Mouse (Mus musculus): ENCODE measurements around the gene Prr5. TPM values are rescaled to one million over a fixed set of nuclear protein-coding genes. Genes with fewer than 3 reads are reported as not detected.
A peak's percentile ranks its signal among the peaks of the same experiment; 100 is the strongest.

Gene Prr5
- polyA plus RNA-seq (2015; fragmentation: Nextera tagmentation; extraction: Ambion mirVana): 4.3 and 5.5 TPM in 2 replicates

GRCm38 (mm10) chr15:84668938-84669747, at the start of gene Prr5:
Gene Prr5 (plus strand): TSS chr15:84669620.
- DNase-seq: no peak
- 65% methylated on average over 14 of the region's 14 CpGs for WGBS (ENCODE audit: insufficient replicate concordance)

DNA sequence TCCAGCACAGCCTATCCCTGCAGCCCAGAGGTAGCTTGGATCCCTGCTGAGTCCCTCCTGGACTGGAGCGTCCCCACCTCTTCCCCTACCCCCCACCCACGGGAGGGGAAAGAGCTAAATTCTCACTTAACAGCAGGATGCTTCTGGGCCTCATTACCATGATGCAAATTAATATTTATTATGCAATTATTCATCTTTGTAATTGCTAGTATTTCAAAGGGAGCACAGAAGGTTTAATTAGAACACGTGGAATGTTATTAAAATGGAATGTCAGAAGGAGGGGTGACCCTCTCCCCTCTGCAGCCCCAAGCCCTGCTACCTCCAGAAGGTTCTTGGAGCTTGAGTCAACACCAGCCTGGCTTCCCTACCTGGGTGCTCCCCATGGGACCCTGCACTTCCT, 49.4 kb upstream of the Prr5 start:
- Histone ChIP-seq H3K27me3 (ENCODE audit: insufficient read depth, low read length) (no peaks in the 10 kb centered on the region), H3K36me3 (replicated peaks; ENCODE audit: insufficient read depth, low read length) (no peaks in the 10 kb centered on the region), H3K4me3 (ENCODE audit: low read depth, low read length) (no peak overlapping the region), H3K4me1 (ENCODE audit: insufficient read depth) (no peaks in the 10 kb centered on the region), H3K9ac (replicated peaks) (no peak overlapping the region), H3K4me2 (ENCODE audit: low read depth, low read length) (no peak overlapping the region), H3K9me3 (ENCODE audit: low read length) (no peaks in the 10 kb centered on the region), H3K27ac (ENCODE audit: low read depth) (no peak overlapping the region)
- DNase-seq (no peak), ATAC-seq (no peak)
- TF ChIP-seq CTCF (IDR thresholded peaks at IDR 0.05; ENCODE audit: low read depth): no peak
- TF ChIP-seq EP300 (IDR thresholded peaks at IDR 0.05; ENCODE audit: low read depth): no peak
- 73% methylated on average over 3 of the region's 3 CpGs for WGBS (ENCODE audit: insufficient replicate concordance)

More at GRCm38 (mm10) chr15:84668938-84669747, at the start of gene Prr5:
- Histone ChIP-seq H3K9me3 (ENCODE audit: low read length) (no peaks in the 10 kb centered on the region), H3K36me3 (replicated peaks; ENCODE audit: insufficient read depth, low read length) (no peaks in the 10 kb centered on the region), H3K4me2 (ENCODE audit: low read depth, low read length) (no peak within 1 kb of the TSS), H3K4me3 (ENCODE audit: low read depth, low read length) (no peak within 1 kb of the TSS), H3K4me1 (ENCODE audit: insufficient read depth) (no peaks in the 10 kb centered on the region), H3K27ac (ENCODE audit: low read depth) (no peak within 1 kb of the TSS), H3K27me3 (ENCODE audit: insufficient read depth, low read length) (0 out of 2 replicates have a peak, but pooled peaks cover under 1% of the 10 kb centered on the region), H3K9ac (replicated peaks) (no peak within 1 kb of the TSS)
- no peak for ATAC-seq
- TF ChIP-seq CTCF (IDR thresholded peaks at IDR 0.05; ENCODE audit: low read depth): no peak
- TF ChIP-seq EP300 (IDR thresholded peaks at IDR 0.05; ENCODE audit: low read depth): no peak

DNA sequence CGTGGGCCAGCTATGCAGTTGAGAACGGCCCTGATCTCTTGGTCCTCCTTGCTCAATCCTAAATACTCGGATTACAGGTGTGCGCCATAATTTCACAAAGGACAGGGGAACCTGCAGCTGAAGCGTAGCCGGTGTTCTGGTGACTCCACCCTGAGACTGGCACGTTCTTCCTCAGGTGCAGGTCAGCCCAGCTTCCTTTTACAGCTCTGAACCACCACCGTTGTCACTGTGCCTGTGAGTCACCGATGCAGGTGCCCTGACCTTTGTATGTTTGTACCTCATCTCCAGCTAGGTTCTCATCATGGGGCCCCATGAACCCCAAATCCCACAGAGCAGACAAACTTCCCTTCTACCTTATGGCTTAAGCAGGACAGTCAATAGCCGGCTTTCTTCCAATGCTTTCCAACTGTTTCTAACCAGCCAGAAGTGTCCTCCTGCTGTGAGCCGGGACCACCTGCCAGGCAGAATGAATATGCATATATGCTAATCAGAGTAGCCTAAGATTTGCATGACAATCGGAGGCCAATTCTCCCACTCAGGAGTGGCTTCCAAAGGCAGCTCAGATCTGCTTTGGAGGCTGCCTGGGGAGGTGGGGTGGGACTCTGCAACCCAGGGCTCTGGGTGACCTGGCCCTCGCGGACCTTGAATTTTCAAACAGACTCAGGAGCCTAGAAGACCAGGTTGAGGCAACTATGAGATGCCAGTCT, 47.5 kb upstream of the Prr5 start:
- TF ChIP-seq CTCF (IDR thresholded peaks at IDR 0.05; ENCODE audit: low read depth): no peak
- no peak for TF ChIP-seq EP300 (IDR thresholded peaks at IDR 0.05; ENCODE audit: low read depth)
- Histone ChIP-seq H3K36me3 (replicated peaks; ENCODE audit: insufficient read depth, low read length) (no peaks in the 10 kb centered on the region), H3K27ac (ENCODE audit: low read depth) (no peak overlapping the region), H3K4me2 (ENCODE audit: low read depth, low read length) (no peak overlapping the region), H3K4me3 (ENCODE audit: low read depth, low read length) (no peak overlapping the region), H3K4me1 (ENCODE audit: insufficient read depth) (no peaks in the 10 kb centered on the region), H3K27me3 (ENCODE audit: insufficient read depth, low read length) (no peaks in the 10 kb centered on the region), H3K9me3 (ENCODE audit: low read length) (no peaks in the 10 kb centered on the region), H3K9ac (replicated peaks) (no peak overlapping the region)
- WGBS (ENCODE audit: insufficient replicate concordance): 48% methylated on average over 14 of the region's 14 CpGs
- ATAC-seq (no peak), DNase-seq (no peak)

DNA sequence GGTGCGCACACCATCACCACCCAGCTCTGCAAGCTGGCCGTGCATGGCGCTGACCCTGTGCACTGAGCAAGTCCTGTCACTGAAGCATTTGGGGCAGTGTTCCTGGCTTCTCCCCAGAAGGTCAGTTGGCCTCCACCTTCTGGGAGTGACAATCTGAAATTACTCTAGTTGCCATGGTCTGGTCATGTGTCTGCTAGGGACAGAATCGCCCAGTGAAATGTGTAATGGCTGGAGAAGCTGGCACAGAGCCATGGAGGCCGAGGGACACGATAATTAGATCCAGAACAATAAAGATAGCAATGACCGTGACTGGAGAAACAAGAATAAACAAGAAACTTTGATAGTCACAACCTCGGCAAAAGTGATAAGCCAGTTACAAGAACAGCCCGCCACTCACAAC, 44.5 kb upstream of the Prr5 start:
- H3K36me3 ChIP-seq (replicated peaks; ENCODE audit: insufficient read depth, low read length): no peaks in the 10 kb centered on the region
- no peak overlapping the region for H3K4me3 ChIP-seq (ENCODE audit: low read depth, low read length)
- no peaks in the 10 kb centered on the region for H3K9me3 ChIP-seq (ENCODE audit: low read length)
- TF ChIP-seq EP300 (IDR thresholded peaks at IDR 0.05; ENCODE audit: low read depth): no peak
- TF ChIP-seq CTCF (IDR thresholded peaks at IDR 0.05; ENCODE audit: low read depth): no peak
- no peak overlapping the region for H3K27ac ChIP-seq (ENCODE audit: low read depth)
- H3K27me3 ChIP-seq (ENCODE audit: insufficient read depth, low read length): no peaks in the 10 kb centered on the region
- WGBS (ENCODE audit: insufficient replicate concordance): 57% methylated on average over 9 of the region's 9 CpGs
- H3K4me2 ChIP-seq (ENCODE audit: low read depth, low read length): no peak overlapping the region
- no peak for DNase-seq
- no peak overlapping the region for H3K9ac ChIP-seq (replicated peaks)
- no peaks in the 10 kb centered on the region for H3K4me1 ChIP-seq (ENCODE audit: insufficient read depth)
- ATAC-seq: no peak

GRCm38 (mm10) chr15:84625712-84626414, 43.6 kb upstream of the Prr5 start:
- Histone ChIP-seq H3K4me3 (ENCODE audit: low read depth, low read length) (no peak overlapping the region), H3K9me3 (ENCODE audit: low read length) (no peaks in the 10 kb centered on the region), H3K4me1 (ENCODE audit: insufficient read depth) (no peaks in the 10 kb centered on the region), H3K4me2 (ENCODE audit: low read depth, low read length) (no peak overlapping the region), H3K9ac (replicated peaks) (no peak overlapping the region), H3K27ac (ENCODE audit: low read depth) (no peak overlapping the region; the same call in 1 of the 2 replicates), H3K27me3 (ENCODE audit: insufficient read depth, low read length) (no peaks in the 10 kb centered on the region), H3K36me3 (replicated peaks; ENCODE audit: insufficient read depth, low read length) (no peaks in the 10 kb centered on the region)
- peak; percentile 70 for ATAC-seq
- WGBS (ENCODE audit: insufficient replicate concordance): 38% methylated on average over 6 of the region's 6 CpGs
- TF ChIP-seq EP300 (IDR thresholded peaks at IDR 0.05; ENCODE audit: low read depth) (peak; percentile 36; the same call in 1 of the 2 replicates), CTCF (IDR thresholded peaks at IDR 0.05; ENCODE audit: low read depth) (no peak)
- DNase-seq: no peak

DNA sequence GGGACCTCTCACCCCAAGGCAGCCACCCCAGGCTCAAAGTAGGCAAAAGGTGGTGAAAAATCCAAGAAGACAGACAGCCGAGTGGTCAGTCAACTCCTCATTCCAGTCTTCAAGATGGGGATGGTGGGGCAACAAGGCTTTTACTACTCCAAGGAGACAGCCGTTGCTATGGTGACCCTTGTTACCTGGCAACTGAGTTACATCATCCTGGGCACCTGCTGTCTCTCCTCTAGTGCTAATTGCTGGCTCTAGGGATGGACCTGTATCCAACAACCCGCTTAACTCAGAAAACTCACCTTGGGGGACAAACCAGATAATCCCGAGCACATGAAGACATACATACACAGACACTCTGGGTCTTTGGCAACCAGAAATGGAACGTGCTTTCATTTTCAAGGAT, 42.1 kb upstream of the Prr5 start:
- Histone ChIP-seq H3K27ac (ENCODE audit: low read depth) (no peak overlapping the region), H3K9ac (replicated peaks) (no peak overlapping the region), H3K36me3 (replicated peaks; ENCODE audit: insufficient read depth, low read length) (no peaks in the 10 kb centered on the region), H3K9me3 (ENCODE audit: low read length) (no peaks in the 10 kb centered on the region), H3K4me3 (ENCODE audit: low read depth, low read length) (no peak overlapping the region), H3K27me3 (ENCODE audit: insufficient read depth, low read length) (no peaks in the 10 kb centered on the region), H3K4me1 (ENCODE audit: insufficient read depth) (no peaks in the 10 kb centered on the region), H3K4me2 (ENCODE audit: low read depth, low read length) (no peak overlapping the region)
- no peak for ATAC-seq
- DNase-seq: no peak
- WGBS (ENCODE audit: insufficient replicate concordance): 64% methylated on average over 5 of the region's 5 CpGs
- no peak for TF ChIP-seq EP300 (IDR thresholded peaks at IDR 0.05; ENCODE audit: low read depth)
- TF ChIP-seq CTCF (IDR thresholded peaks at IDR 0.05; ENCODE audit: low read depth): no peak

All from liver, postnatal 0 days (tissue).